Mouse (Mus musculus): ENCODE measurements around the gene Rpl27. TPM values are rescaled to one million over a fixed set of nuclear protein-coding genes. Genes with fewer than 3 reads are reported as not detected.
"Not testable (repeated sequence)": the region's sequence is repeated elsewhere in the genome, so short reads cannot be mapped to it uniquely, and the experiment has no call there.

The Rpl27 gene
- polyA plus RNA-seq, 1 experiment from 2014 or later = 404 TPM

- H3K9ac ChIP-seq = no peak overlapping the region
- peaks cover 5% of the 10 kb centered on the region; the same call in 1 of the 2 replicates for H3K27me3 ChIP-seq
- H3K36me3 ChIP-seq = no peaks in the 10 kb centered on the region
- ATAC-seq (ENCODE audit: insufficient number of reproducible peaks, insufficient read depth, low FRiP score, low TSS enrichment, low read depth) = no peak
- 28% methylated on average over 7 of the region's 7 CpGs for WGBS
- H3K4me2 ChIP-seq = no peak overlapping the region
- H3K4me1 ChIP-seq = peaks cover 19% of the 10 kb centered on the region
- H3K9me3 ChIP-seq = no peaks in the 10 kb centered on the region
- no peak overlapping the region for H3K4me3 ChIP-seq
- no peak overlapping the region for H3K27ac ChIP-seq
These were observed 28.1 kb downstream of the Rpl27 start for GRCm38 (mm10) chr11:101470206-101470605.

GRCm38 (mm10) chr11:101471926-101472325, 29.8 kb downstream of the Rpl27 start:
- Histone ChIP-seq H3K9ac (no peak overlapping the region), H3K9me3 (no peaks in the 10 kb centered on the region), H3K27ac (no peak overlapping the region), H3K27me3 (peaks cover 3% of the 10 kb centered on the region; the same call in 1 of the 2 replicates), H3K4me3 (no peak overlapping the region), H3K4me1 (peaks cover 19% of the 10 kb centered on the region), H3K36me3 (no peaks in the 10 kb centered on the region), H3K4me2 (no peak overlapping the region)
- WGBS = 54% methylated on average over 3 of the region's 3 CpGs
- ATAC-seq (ENCODE audit: insufficient number of reproducible peaks, insufficient read depth, low FRiP score, low TSS enrichment, low read depth) = no peak

- ATAC-seq (ENCODE audit: insufficient number of reproducible peaks, insufficient read depth, low FRiP score, low TSS enrichment, low read depth) = no peak
- Histone ChIP-seq H3K9ac (no peak overlapping the region), H3K27me3 (peaks cover 3% of the 10 kb centered on the region; the same call in 1 of the 2 replicates), H3K36me3 (no peaks in the 10 kb centered on the region), H3K4me3 (no peak overlapping the region), H3K27ac (no peak overlapping the region), H3K9me3 (no peaks in the 10 kb centered on the region), H3K4me2 (no peak overlapping the region), H3K4me1 (peaks cover 18% of the 10 kb centered on the region)
- 37% methylated on average over 7 of the region's 7 CpGs for WGBS
These were observed 30.2 kb downstream of the Rpl27 start for GRCm38 (mm10) chr11:101472336-101472735.

- not testable (repeated sequence) for H3K9ac ChIP-seq; H3K36me3 ChIP-seq; H3K4me3 ChIP-seq; H3K27ac ChIP-seq; ATAC-seq (ENCODE audit: insufficient number of reproducible peaks, insufficient read depth, low FRiP score, low TSS enrichment, low read depth); H3K27me3 ChIP-seq; H3K9me3 ChIP-seq; H3K4me2 ChIP-seq
- H3K4me1 ChIP-seq = peaks cover 11% of the 10 kb centered on the region; the same call in 1 of the 2 replicates
- 75% methylated on average over 1 of the region's 1 CpGs for WGBS
These were observed 31.6 kb downstream of the Rpl27 start for GRCm38 (mm10) chr11:101473686-101474085.

GRCm38 (mm10) chr11:101474298-101474697, 32.2 kb downstream of the Rpl27 start:
- no peaks in the 10 kb centered on the region for H3K36me3 ChIP-seq
- H3K27me3 ChIP-seq = peaks cover 3% of the 10 kb centered on the region
- H3K9ac ChIP-seq = no peak overlapping the region
- H3K4me3 ChIP-seq = no peak overlapping the region
- no peaks in the 10 kb centered on the region for H3K9me3 ChIP-seq
- H3K4me2 ChIP-seq = no peak overlapping the region
- H3K27ac ChIP-seq = no peak overlapping the region
- WGBS = 76% methylated on average over 5 of the region's 5 CpGs
- ATAC-seq (ENCODE audit: insufficient number of reproducible peaks, insufficient read depth, low FRiP score, low TSS enrichment, low read depth) = no peak
- peaks cover 13% of the 10 kb centered on the region; the same call in 1 of the 2 replicates for H3K4me1 ChIP-seq

- not testable (repeated sequence) for H3K27me3 ChIP-seq; ATAC-seq (ENCODE audit: insufficient number of reproducible peaks, insufficient read depth, low FRiP score, low TSS enrichment, low read depth); H3K4me2 ChIP-seq; H3K36me3 ChIP-seq; H3K4me3 ChIP-seq; H3K27ac ChIP-seq; H3K9me3 ChIP-seq; H3K9ac ChIP-seq
- WGBS = 92% methylated on average over 4 of the region's 4 CpGs
- peaks cover 13% of the 10 kb centered on the region; the same call in 1 of the 2 replicates for H3K4me1 ChIP-seq
These were observed 34.3 kb downstream of the Rpl27 start for GRCm38 (mm10) chr11:101476361-101476760.

- H3K36me3 ChIP-seq = no peaks in the 10 kb centered on the region
- H3K9ac ChIP-seq = no peak overlapping the region
- no peak overlapping the region for H3K4me3 ChIP-seq
- H3K27ac ChIP-seq = no peak overlapping the region
- H3K9me3 ChIP-seq = no peaks in the 10 kb centered on the region
- H3K4me1 ChIP-seq = peaks cover 13% of the 10 kb centered on the region; the same call in 1 of the 2 replicates
- 40% methylated on average over 4 of the region's 4 CpGs for WGBS
- peaks cover 3% of the 10 kb centered on the region for H3K27me3 ChIP-seq
- ATAC-seq (ENCODE audit: insufficient number of reproducible peaks, insufficient read depth, low FRiP score, low TSS enrichment, low read depth) = no peak
- H3K4me2 ChIP-seq = no peak overlapping the region
These were observed 35.1 kb downstream of the Rpl27 start for GRCm38 (mm10) chr11:101477194-101477551.

GRCm38 (mm10) chr11:101477552-101478211, 35.6 kb downstream of the Rpl27 start:
- Histone ChIP-seq H3K4me1 (peaks cover 10% of the 10 kb centered on the region; the same call in 1 of the 2 replicates), H3K4me2 (no peak overlapping the region), H3K27ac (no peak overlapping the region), H3K36me3 (no peaks in the 10 kb centered on the region), H3K27me3 (no peaks in the 10 kb centered on the region; the same call in 1 of the 2 replicates), H3K9me3 (no peaks in the 10 kb centered on the region), H3K4me3 (no peak overlapping the region), H3K9ac (no peak overlapping the region)
- ATAC-seq (ENCODE audit: insufficient number of reproducible peaks, insufficient read depth, low FRiP score, low TSS enrichment, low read depth) = no peak
- WGBS = 51% methylated on average over 10 of the region's 10 CpGs

- 7% methylated on average over 18 of the region's 18 CpGs for WGBS
- no peak for ATAC-seq (ENCODE audit: insufficient number of reproducible peaks, insufficient read depth, low FRiP score, low TSS enrichment, low read depth)
- Histone ChIP-seq H3K9ac (peak overlapping the region; percentile 16; the same call in 1 of the 2 replicates), H3K4me2 (peak overlapping the region; percentile 44), H3K9me3 (no peaks in the 10 kb centered on the region), H3K4me1 (peaks cover 10% of the 10 kb centered on the region; the same call in 1 of the 2 replicates), H3K27ac (0 out of 2 replicates have a peak overlapping the region, but pooled peaks have one; percentile 7), H3K4me3 (peak overlapping the region; percentile 16; the same call in 1 of the 2 replicates), H3K36me3 (no peaks in the 10 kb centered on the region), H3K27me3 (no peaks in the 10 kb centered on the region; the same call in 1 of the 2 replicates)
These were observed 37.1 kb downstream of the Rpl27 start for GRCm38 (mm10) chr11:101479171-101479635.

- no peak for ATAC-seq (ENCODE audit: insufficient number of reproducible peaks, insufficient read depth, low FRiP score, low TSS enrichment, low read depth)
- H3K27ac ChIP-seq = no peak overlapping the region
- WGBS = 53% methylated on average over 6 of the region's 6 CpGs
These were observed 38.8 kb downstream of the Rpl27 start for GRCm38 (mm10) chr11:101480912-101481311.

GRCm38 (mm10) chr11:101483804-101484203, 41.7 kb downstream of the Rpl27 start:
- H3K27ac ChIP-seq = no peak overlapping the region
- ATAC-seq (ENCODE audit: insufficient number of reproducible peaks, insufficient read depth, low FRiP score, low TSS enrichment, low read depth) = no peak
- 50% methylated on average over 3 of the region's 3 CpGs for WGBS

More at GRCm38 (mm10) chr11:101480912-101481311, 38.8 kb downstream of the Rpl27 start:
- Histone ChIP-seq H3K9me3 (no peaks in the 10 kb centered on the region), H3K4me1 (peaks cover 10% of the 10 kb centered on the region; the same call in 1 of the 2 replicates), H3K9ac (no peak overlapping the region), H3K36me3 (no peaks in the 10 kb centered on the region), H3K4me2 (no peak overlapping the region), H3K27me3 (no peaks in the 10 kb centered on the region; the same call in 1 of the 2 replicates), H3K4me3 (no peak overlapping the region)

GRCm38 (mm10) chr11:101484245-101484644, 42.1 kb downstream of the Rpl27 start:
- 87% methylated on average over 6 of the region's 6 CpGs for WGBS
- Histone ChIP-seq H3K27ac (no peak overlapping the region), H3K9me3 (no peaks in the 10 kb centered on the region), H3K36me3 (peaks cover 24% of the 10 kb centered on the region), H3K27me3 (no peaks in the 10 kb centered on the region; the same call in 1 of the 2 replicates), H3K4me1 (peaks cover under 1% of the 10 kb centered on the region; the same call in 1 of the 2 replicates), H3K4me2 (no peak overlapping the region), H3K4me3 (no peak overlapping the region), H3K9ac (no peak overlapping the region)
- ATAC-seq (ENCODE audit: insufficient number of reproducible peaks, insufficient read depth, low FRiP score, low TSS enrichment, low read depth) = no peak

More at GRCm38 (mm10) chr11:101483804-101484203, 41.7 kb downstream of the Rpl27 start:
- no peaks in the 10 kb centered on the region for H3K9me3 ChIP-seq
- H3K9ac ChIP-seq = no peak overlapping the region
- H3K27me3 ChIP-seq = no peaks in the 10 kb centered on the region; the same call in 1 of the 2 replicates
- H3K4me2 ChIP-seq = no peak overlapping the region
- peaks cover 19% of the 10 kb centered on the region for H3K36me3 ChIP-seq
- H3K4me1 ChIP-seq = peaks cover 5% of the 10 kb centered on the region; the same call in 1 of the 2 replicates
- H3K4me3 ChIP-seq = no peak overlapping the region
